Mouse (Mus musculus) ES-Bruce4 (cell line): ENCODE results near the gene Btnl9.

Experiments used
- CTCF ChIP-seq: IDR thresholded peaks from one replicate; pipeline ENCODE4 v1.8.1; 2011; ENCODE audit warnings: low read depth, low read length
- EP300 ChIP-seq: IDR thresholded peaks from 2 replicates; pipeline ENCODE4 v1.6.1; 2011; ENCODE audit warnings: low read depth, low read length; ENCODE audit not compliant: insufficient read depth
- POLR2A ChIP-seq: IDR thresholded peaks from one replicate; pipeline ENCODE4 v1.8.1; 2011; ENCODE audit warnings: low read length; ENCODE audit not compliant: insufficient read depth

- TF ChIP-seq POLR2A: no peak
- no peak for TF ChIP-seq EP300
- peak; percentile 5 for TF ChIP-seq CTCF
Measured at GRCm38 (mm10) chr11:49189737-49190136, 2.8 kb upstream of the Btnl9 start.
